Mouse (Mus musculus) embryonic stem cell, embryonic (primary cell): ENCODE measurements around the gene Hist2h3b.

Experiments
- CTCF ChIA-PET, 4 experiments: fragments of 300-600 bp in 2 of 4; fragments of 350-600 bp in 2 of 4; sonication (Branson Sonifier 250); formaldehyde crosslinking; loops; one replicate each; lab custom pipeline; 2022; ENCODE audit warnings: inconsistent platforms in 2 of 4; lab: Charles Lee
- POLR2A ChIA-PET, 4 experiments: fragments of 300-600 bp in 2 of 4; fragments of 350-600 bp in 2 of 4; sonication (Branson Sonifier 250); formaldehyde crosslinking; loops; one replicate each; lab custom pipeline; 2022; ENCODE audit warnings: antibody characterized with exemption in 4 of 4, inconsistent platforms in 1 of 4; lab: Charles Lee

The Hist2h3b gene

DNA sequence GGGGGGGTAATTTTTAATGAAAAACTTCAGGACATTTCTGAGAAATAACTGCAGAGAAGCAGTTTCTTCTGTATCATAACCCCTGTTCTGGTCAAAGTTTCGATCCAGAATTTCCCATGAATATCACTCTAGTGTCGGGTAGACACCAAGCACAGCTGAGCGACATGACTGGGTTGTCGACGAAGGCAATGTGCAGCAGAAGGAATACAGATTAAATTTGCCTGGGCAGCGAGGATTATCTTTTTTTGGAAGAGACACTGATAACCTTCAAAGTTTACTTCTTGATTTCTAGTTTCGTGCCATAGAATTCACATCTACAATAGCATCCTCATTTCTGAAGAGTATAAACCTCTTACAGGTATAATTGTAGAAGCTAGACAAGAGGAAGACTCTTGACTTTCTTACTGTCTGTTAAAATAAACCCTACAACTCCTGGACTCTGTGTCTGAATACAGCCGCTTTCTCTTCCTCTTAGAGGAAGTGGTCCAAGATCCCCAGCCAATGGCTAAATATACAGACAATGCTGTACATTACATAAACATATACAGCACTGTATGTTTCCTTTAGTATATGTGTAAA lies 2.2 kb upstream of the Hist2h3b start:
- POLR2A ChIA-PET: interaction anchor here in 3 of 4 experiments (0.5 to 5.5 kb wide), 13 partner anchors 12 to 1481 kb away, joined by 3 to 151 read pairs (median 5); partner anchors contain the start of genes Hist2h2ac (in 1 of the 3) and Hist2h2be (in 1 of the 3)
- CTCF ChIA-PET: no interaction called here

DNA sequence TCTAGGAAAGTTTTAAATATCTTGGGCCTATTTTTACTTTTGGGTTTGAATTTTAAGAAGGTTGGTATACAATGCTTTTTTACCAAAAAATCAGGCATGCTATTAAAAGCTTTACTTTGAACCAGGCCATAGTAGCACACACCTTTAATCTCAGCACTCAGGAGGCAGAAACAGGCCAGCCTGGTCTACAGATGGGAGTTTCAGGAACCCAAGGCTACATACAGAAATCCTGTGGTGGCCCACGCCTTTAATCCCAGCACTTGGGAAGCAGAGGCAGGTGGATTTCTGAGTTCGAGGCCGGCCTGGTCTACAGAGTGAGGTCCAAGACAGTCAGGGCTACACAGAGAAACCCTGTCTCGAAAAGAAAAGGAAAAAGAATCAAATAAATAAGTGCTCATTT lies 913 bp upstream of the Hist2h3b start:
- CTCF ChIA-PET: interaction anchor here in 3 of 4 experiments (1.0 to 3.3 kb wide), 4 partner anchors 10 to 201 kb away, joined by 3 to 55 read pairs (median 12); no protein-coding TSS in a partner anchor
- POLR2A ChIA-PET: interaction anchor here (0.5 to 5.5 kb wide), 27 partner anchors 9 to 309 kb away, joined by 3 to 196 read pairs (median 22); partner anchors contain the start of genes Bola1 (in 4 of the 4), Hist2h2ab (in 4 of the 4), Hist2h2ac (in 3 of the 4) and Hist2h2be (in 3 of the 4)

DNA sequence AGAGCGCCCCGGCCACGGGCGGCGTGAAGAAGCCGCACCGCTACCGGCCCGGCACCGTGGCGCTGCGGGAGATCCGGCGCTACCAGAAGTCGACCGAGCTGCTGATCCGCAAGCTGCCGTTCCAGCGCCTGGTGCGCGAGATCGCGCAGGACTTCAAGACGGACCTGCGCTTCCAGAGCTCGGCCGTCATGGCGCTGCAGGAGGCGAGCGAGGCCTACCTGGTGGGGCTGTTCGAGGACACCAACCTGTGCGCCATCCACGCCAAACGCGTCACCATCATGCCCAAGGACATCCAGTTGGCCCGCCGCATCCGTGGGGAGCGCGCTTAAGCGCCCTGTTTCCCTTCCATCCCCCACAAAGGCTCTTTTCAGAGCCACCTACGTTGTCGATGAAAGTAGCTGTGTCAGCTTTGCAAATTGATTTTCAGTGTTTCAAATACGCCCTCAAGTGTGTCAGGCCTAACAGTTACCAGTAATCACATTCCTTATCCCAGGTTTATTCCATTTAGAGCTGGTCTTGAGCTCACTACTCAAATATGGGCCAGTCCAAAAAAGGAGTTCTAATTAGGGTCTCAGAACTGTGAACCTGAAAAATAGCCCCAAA lies 423 bp downstream of the Hist2h3b start:
- POLR2A ChIA-PET: interaction anchor here (0.6 to 5.5 kb wide), 191 partner anchors 9 to 1253 kb away, joined by 3 to 196 read pairs (median 5); partner anchors contain the start of genes Bola1 (in 4 of the 4), Hist2h2ab (in 4 of the 4), Hist2h2ac (in 4 of the 4) and Hist2h2be (in 4 of the 4)
- CTCF ChIA-PET: interaction anchor here (0.5 to 3.3 kb wide), 9 partner anchors 9 to 203 kb away, joined by 3 to 55 read pairs (median 6); partner anchors contain the start of genes Bola1 (in 1 of the 4) and Hist2h2ab (in 1 of the 4)

DNA sequence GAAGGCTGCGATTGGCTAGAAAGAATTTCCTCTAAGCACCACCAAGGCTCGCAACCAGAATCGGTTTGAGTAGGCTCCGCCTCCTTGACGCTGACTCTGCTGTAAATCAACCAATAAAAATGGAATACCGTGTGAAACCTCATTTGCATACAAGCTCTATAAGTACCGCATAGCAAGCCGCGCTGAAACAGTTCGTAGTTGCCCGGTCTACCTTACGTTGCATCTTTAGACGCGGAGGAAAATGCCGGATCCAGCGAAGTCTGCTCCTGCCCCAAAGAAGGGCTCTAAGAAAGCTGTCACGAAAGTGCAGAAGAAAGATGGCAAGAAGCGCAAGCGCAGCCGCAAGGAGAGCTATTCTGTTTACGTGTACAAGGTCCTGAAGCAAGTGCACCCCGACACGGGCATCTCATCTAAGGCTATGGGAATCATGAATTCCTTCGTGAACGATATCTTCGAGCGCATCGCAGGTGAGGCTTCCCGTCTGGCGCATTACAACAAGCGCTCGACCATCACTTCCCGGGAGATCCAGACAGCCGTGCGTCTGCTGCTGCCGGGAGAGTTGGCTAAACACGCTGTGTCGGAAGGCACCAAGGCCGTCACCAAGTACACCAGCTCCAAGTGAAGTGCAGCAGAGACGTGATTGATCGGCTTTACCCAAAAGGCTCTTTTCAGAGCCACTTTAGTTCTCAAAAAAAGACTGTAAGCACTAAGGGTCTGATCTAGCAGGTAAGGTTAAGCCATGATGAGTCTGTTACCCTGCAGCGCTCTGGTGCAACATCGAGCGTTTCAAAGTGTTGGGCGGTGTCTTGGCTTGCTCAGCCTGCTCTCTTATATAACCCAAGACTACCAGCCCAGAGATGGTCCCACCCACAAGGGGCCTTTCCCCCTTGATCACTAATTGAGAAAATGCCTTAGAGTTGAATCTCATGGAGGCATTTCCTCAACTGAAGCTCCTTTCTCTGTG lies 1.3 kb downstream of the Hist2h3b start, which contains the start of gene Hist2h2bb:
TSS of gene Hist2h2bb (plus strand) at position 242 of the 964 bp plus-strand sequence.
- ChIA-PET POLR2A (interaction anchor here (0.5 to 5.5 kb wide), 209 partner anchors 8 to 1254 kb away, joined by 3 to 196 read pairs (median 4); partner anchors contain the start of genes Bola1 (in 4 of the 4), Hist2h2ab (in 4 of the 4), Hist2h2ac (in 4 of the 4) and Hist2h2be (in 4 of the 4)), CTCF (interaction anchor here (0.5 to 3.3 kb wide), 10 partner anchors 8 to 310 kb away, joined by 3 to 55 read pairs (median 6); partner anchors contain the start of genes Bola1 (in 1 of the 4) and Hist2h2ab (in 1 of the 4))

DNA sequence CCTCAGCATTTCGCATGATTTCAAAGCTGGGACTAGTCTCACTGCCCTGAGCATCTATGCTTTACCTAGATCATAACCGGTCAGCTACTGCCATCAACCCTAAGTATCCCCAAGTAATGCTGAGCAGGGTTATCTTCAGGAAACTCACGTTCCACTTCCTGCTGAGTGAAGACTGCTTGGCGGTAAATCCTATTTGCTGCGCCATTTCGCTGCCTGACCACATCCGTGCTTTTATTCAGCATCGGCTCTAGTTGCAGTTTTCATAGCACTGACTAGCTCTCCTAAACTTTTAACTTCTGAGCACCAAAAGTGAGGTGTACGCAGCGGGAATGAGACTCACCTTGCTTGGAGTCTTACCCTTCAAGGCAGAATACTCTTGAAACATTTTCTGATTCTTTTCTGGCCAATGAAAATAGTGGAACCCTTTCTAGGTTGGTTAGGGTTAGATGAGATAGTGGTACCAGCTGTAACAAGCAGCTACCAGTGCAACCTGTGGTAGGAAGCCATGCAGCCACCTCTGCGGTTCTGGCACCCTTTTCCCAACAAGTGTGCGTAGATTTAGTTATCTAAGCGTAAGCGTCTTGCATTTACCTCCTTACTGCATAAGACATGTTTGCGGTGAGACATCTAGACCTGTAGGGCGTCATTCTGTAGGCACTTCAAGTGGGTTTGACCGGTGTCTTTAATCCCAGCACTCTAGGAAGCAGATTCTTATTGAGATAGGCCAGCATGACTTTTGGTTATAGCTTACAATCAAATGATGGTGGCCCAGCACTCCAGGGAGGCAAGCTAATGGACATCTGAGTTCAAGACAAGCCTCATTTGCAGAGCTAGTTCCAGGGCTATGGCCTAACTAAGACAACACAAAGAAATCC lies 5.4 kb downstream of the Hist2h3b start:
- POLR2A ChIA-PET: interaction anchor here (0.5 to 6.0 kb wide), 55 partner anchors 9 to 653 kb away, joined by 3 to 92 read pairs (median 4); partner anchors contain the start of genes Hist2h4 (in 3 of the 4), Bola1 (in 2 of the 4), Hist2h2aa1 (in 2 of the 4) and Hist2h2ab (in 2 of the 4)

DNA sequence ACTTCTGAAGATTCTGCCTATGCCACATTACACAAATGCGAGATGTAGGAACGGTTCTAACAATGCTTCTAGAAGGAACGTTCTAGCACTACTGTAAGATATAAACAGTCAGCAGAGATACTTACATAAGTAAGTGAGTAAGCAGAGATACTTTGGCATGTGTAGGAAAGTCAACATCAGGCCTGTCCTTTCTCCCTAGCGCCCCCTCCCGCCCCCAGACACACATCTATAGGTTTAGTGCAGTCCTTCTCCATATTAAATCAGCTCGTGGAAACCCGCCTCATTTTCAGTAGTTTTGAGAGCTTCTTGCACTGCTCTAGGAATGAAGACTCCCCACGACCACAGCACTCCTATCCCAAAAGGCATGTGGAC lies 9.0 kb downstream of the Hist2h3b start:
- ChIA-PET CTCF (interaction anchor here (0.6 to 2.5 kb wide), 147 partner anchors 8 to 424 kb away, joined by 3 to 55 read pairs (median 4); partner anchors contain the start of genes Hist2h2bb (in 4 of the 4), Hist2h3b (in 3 of the 4), Gm16253 (in 2 of the 4) and Hist2h4 (in 2 of the 4)), POLR2A (interaction anchor here (0.5 to 6.0 kb wide), 154 partner anchors 8 to 850 kb away, joined by 3 to 196 read pairs (median 6); partner anchors contain the start of genes Hist2h2bb (in 4 of the 4), Hist2h4 (in 4 of the 4), Hist2h2ac (in 3 of the 4) and Hist2h2be (in 3 of the 4))

More for the DNA sequence above, 5.4 kb downstream of the Hist2h3b start:
- CTCF ChIA-PET: no interaction called here

DNA sequence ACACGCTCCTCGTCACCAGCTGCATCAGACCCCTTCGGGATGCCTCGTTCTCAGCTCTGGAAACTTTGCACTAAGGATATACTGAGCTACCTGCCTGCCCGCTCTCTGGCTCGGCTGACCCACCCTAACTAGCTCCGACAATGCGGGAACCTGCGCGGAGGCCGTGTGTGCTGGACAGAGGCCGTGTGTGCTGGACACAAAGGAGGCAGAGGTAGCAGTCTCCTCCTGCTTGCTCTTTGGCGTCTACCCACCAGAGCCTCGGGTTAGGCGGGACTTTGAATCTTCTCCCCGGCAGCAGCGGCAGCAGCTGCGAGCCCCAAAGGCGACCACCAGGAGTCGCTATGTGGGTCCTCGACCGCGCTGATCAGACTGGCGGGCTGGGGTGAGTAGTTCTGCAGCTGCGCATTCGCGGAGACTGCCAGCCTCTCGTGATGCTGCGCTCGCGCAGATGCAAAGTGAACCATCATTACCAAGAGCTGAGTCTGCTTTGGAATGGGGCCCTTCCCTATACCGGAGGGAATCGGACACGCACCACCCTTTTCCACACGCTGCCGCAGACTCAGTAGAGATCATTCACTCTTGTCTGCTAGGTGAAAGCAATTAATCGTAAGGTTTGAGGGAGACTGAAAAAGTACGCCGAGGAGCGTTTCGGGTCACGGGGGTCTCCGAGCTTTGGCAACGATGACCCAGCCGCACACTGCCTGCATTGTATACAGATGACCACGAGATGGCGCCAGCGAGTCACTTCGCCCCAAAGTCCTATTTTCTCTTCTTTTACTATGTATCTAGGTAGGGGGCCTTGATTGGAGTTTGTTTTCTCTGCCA lies 9.6 kb downstream of the Hist2h3b start:
- POLR2A ChIA-PET: interaction anchor here (0.5 to 6.0 kb wide), 169 partner anchors 9 to 851 kb away, joined by 3 to 196 read pairs (median 5); partner anchors contain the start of genes Hist2h2bb (in 4 of the 4), Hist2h4 (in 4 of the 4), Hist2h2ac (in 3 of the 4) and Hist2h2be (in 3 of the 4)
- CTCF ChIA-PET: interaction anchor here (0.5 to 2.5 kb wide), 160 partner anchors 8 to 429 kb away, joined by 3 to 55 read pairs (median 4); partner anchors contain the start of genes Hist2h2bb (in 4 of the 4), Hist2h3b (in 3 of the 4), Bola1 (in 2 of the 4) and Gm16253 (in 2 of the 4)

DNA sequence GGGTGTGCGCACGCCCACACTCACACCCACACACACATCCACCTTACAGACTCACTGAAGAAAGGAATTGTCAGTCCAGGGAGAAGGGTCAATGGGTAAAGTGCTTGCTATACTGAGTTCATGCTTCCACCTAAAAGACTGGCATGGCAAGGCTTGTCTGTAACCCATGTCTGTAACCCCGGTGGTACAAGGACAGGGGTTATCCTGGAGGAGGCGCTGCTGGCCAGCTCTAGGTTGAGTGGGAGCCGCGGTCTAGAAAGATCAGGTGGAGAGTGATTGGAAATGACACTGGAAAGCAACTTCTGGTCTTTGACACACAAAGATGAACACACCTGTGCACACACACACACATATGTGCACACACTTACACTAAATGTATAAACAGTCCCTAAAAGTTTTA lies 12.2 kb downstream of the Hist2h3b start:
- CTCF ChIA-PET: interaction anchor here in 3 of 4 experiments (0.6 to 1.8 kb wide), 5 partner anchors 133 to 222 kb away, joined by 4 to 13 read pairs (median 4); no protein-coding TSS in a partner anchor
- POLR2A ChIA-PET: interaction anchor here in 3 of 4 experiments (0.7 to 10.0 kb wide), 9 partner anchors 11 to 252 kb away, joined by 3 to 59 read pairs (median 9); partner anchors contain the start of genes Hist2h2bb (in 3 of the 3) and Hist2h3b (in 2 of the 3)

DNA sequence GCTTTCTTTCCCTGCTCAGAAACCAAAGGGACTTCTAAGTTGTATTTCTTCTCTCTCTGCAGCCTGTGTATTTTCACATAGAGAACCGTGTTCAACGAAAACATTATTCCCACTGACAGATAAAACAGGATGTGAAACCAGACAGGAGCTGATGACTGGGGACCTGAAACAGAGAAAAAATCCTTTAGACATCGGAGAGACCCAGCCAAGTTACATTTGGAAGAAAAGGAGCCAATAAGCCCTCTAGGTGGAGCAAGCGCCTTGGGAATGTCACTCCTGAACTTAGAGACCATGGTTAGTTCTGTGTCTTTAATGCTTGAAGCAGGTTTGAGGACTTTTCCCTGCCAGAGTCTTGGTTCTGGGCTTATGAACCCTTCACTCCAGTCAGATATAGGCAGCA lies 16.0 kb downstream of the Hist2h3b start:
- POLR2A ChIA-PET: interaction anchor here in 3 of 4 experiments (0.7 to 10.0 kb wide), 20 partner anchors 11 to 219 kb away, joined by 3 to 59 read pairs (median 5); partner anchors contain the start of genes Hist2h2bb (in 2 of the 3), Hist2h3b (in 2 of the 3), Bola1 (in 1 of the 3) and Hist2h2ab (in 1 of the 3)
- CTCF ChIA-PET: interaction anchor here in 2 of 4 experiments (0.6 to 1.6 kb wide), 4 partner anchors 9 to 209 kb away, joined by 3 to 4 read pairs (median 3); partner anchors contain the start of gene Fcgr1 (in 1 of the 2)

DNA sequence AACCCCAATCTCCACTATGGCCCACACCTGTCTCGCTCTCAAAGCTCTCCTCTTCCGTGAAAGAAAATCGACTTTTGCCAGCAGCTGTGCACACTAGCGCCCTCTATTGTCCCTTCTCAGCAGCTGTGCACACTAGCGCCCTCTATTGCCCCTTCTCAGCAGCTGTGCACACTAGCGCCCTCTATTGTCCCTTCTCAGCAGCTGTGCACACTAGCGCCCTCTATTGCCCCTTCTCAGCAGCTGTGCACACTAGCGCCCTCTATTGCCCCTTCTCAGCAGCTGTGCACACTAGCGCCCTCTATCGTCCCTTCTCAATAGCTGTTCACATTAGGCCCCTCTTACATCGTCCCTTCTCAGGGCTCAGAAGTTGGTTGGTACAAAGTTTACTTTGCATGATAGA lies 18.9 kb downstream of the Hist2h3b start:
- POLR2A ChIA-PET: interaction anchor here in 3 of 4 experiments (0.5 to 10.0 kb wide), 13 partner anchors 9 to 53 kb away, joined by 3 to 59 read pairs (median 5); partner anchors contain the start of genes Hist2h2bb (in 2 of the 3) and Hist2h3b (in 1 of the 3)
- CTCF ChIA-PET: interaction anchor here (0.5 to 3.5 kb wide), 19 partner anchors 9 to 406 kb away, joined by 3 to 28 read pairs (median 4); partner anchors contain the start of genes Hist2h2bb (in 1 of the 4) and Hist2h4 (in 1 of the 4)

DNA sequence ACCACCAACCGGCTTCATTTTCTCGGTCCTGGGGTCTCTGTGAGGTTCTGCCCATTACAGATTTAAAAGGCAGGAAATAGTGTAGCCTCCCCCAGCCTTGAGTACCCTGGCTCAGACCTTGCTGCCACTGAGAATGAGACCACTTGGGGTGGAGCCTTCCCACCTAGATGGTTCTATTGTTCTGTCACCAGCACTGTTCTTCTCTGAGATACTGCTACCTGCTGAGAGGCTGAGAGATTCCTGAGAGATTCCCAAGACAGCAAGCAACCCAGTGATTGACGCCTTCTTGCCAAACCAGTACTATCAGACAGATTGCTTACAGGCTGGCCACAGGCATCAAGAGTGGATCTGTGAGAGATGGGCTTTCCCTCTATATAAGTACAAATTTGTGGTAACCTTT lies 20.7 kb downstream of the Hist2h3b start:
- CTCF ChIA-PET: interaction anchor here in 2 of 4 experiments (0.7 to 2.3 kb wide), 3 partner anchors 11 to 125 kb away, joined by 3 to 7 read pairs (median 3); no protein-coding TSS in a partner anchor
- POLR2A ChIA-PET: interaction anchor here in 3 of 4 experiments (0.7 to 10.0 kb wide), 12 partner anchors 11 to 194 kb away, joined by 3 to 59 read pairs (median 3); partner anchors contain the start of genes Hist2h2bb (in 2 of the 3), Hist2h3b (in 1 of the 3) and Hist2h4 (in 1 of the 3)

DNA sequence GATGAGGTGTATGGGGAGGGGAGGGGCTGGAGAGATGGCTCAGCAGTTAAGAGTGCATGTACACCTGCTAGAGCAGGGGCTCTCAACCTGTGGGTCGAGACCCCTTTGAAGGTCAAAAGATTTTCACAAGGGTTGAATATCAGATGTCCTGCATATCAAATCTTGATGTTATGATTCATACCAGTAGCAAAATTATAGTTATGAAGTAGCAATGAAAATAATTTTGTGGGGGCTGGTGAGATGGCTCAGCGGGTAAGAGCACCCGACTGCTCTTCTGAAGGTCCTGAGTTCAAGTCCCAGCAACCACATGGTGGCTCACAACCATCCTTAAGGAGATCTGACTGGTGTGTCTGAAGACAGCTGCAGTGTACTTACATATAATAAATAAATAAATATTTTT lies 22.3 kb downstream of the Hist2h3b start:
- POLR2A ChIA-PET: interaction anchor here in 3 of 4 experiments (1.0 to 1.6 kb wide), 7 partner anchors 13 to 36 kb away, joined by 3 to 7 read pairs (median 4); partner anchors contain the start of genes Hist2h2bb (in 3 of the 3) and Hist2h4 (in 1 of the 3)
- CTCF ChIA-PET: interaction anchor here in 2 of 4 experiments (0.6 kb wide), 2 partner anchors 13 to 415 kb away, joined by 3 to 4 read pairs; no protein-coding TSS in a partner anchor

DNA sequence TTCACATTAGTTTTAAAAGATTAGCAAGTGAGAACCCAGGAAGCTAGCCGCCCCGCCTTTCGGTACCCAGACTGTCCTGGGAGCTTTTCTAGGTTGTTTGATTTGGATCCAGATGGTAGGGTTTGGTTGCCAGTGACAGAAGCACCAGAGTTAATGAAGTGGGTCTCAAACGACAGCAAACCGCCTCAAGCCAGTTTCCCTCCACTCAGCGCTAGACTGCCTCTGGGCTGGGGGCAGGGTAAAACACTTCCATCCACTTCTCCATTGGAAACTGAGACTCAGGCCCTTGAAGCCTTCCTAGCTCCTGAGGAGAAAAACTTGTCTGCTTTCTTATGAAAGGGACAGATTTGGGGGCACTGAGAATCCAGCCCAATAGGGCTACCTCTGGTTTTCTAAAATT lies 24.2 kb downstream of the Hist2h3b start:
- ChIA-PET CTCF (interaction anchor here in 1 of 4 experiments (1.1 kb wide), 1 partner anchor 15 kb away, joined by 5 read pairs; no protein-coding TSS in a partner anchor), POLR2A (interaction anchor here in 2 of 4 experiments (0.7 to 1.6 kb wide), 4 partner anchors 9 to 31 kb away, joined by 3 to 7 read pairs (median 3); partner anchors contain the start of gene Hist2h2bb (in 1 of the 2))
